Mouse (Mus musculus) left cerebral cortex, postnatal 10 days (tissue): ENCODE results near the gene Cers2. TPM values are rescaled to one million over a fixed set of nuclear protein-coding genes. Genes with fewer than 3 reads are reported as not detected.
A peak's percentile ranks its signal among the peaks of the same experiment; 100 is the strongest.
"Not testable (repeated sequence)": the region's sequence is repeated elsewhere in the genome, so short reads cannot be mapped to it uniquely, and the experiment has no call there.

Experiments
- DNase-seq, 2 experiments: peaks; one replicate each; pipeline ENCODE4 v3.0.0; 2021 to 2022; ENCODE audit warnings: low spot score in 2 of 2, mixed read lengths in 1 of 2; ENCODE audit errors: extremely low spot score in 1 of 2
- intact Hi-C: fragments of 180-260 bp; cut with DNase I; formaldehyde crosslinking; loops from one replicate; pipeline ENCODE4 v1.15.1; 2025
- total RNA-seq, 2 experiments: library from RNA; stranded (reverse); gene quantifications; 2 replicates each; pipeline ENCODE4 v1.2.3; 2021

Cers2 gene
- total RNA-seq, 2 experiments from 2014 or later = 39.2 to 40.3 TPM

DNA sequence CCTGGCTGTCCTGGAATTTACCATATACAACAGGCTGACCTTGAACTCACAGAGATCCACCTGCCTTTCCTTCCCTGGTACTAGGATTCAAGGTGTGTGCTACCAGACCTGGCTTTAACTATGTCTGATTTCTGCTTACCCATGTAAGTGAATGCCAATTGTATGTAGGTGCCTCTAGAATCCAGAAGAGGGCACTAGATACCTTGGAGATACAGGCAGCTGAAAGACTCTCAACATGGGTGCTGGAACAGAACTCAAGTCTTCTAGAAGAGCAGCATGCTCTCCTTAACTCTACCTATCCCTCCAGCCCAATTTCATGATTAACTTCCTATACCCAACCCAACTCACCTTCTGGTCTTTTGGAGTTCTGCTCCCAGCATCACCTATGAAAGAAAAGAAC lies 34.9 kb downstream of the Cers2 start:
- DNase-seq = no peak
- intact Hi-C loops = loop anchor here (5.0 to 10.0 kb wide), 2 partner anchors 103 to 135 kb away; no protein-coding TSS in a partner anchor

DNA sequence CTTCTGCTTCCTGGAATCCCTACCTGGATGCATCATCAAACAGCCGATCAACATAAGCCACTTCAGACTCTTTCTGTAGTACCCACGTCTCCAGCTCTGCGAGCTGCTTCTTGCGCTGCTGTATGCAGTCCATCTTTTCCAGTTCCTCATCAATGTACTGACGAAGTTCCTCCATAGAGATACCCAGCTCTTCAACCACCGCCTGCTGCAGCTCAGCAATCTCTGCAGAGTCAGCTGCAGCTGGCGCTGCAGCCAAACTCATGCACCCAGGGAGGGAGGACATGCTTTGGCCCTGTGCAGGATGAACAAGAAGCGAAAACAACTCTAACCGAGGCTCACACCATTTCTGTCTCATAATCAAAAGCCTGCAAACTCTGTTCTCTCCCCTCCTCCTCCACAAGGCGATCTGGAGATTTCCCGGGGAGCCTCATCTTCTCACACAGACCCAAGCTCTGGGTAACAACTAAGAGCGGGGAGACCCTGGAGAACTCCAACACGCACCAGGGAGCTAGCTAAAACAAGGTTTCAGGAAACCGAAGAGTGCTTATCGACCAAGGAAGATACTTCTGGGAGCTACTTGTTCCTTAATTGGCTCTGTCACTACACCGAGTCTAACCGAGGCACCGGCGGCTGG lies 41.4 kb downstream of the Cers2 start:
- intact Hi-C loops, DNase-seq: not testable (repeated sequence)

DNA sequence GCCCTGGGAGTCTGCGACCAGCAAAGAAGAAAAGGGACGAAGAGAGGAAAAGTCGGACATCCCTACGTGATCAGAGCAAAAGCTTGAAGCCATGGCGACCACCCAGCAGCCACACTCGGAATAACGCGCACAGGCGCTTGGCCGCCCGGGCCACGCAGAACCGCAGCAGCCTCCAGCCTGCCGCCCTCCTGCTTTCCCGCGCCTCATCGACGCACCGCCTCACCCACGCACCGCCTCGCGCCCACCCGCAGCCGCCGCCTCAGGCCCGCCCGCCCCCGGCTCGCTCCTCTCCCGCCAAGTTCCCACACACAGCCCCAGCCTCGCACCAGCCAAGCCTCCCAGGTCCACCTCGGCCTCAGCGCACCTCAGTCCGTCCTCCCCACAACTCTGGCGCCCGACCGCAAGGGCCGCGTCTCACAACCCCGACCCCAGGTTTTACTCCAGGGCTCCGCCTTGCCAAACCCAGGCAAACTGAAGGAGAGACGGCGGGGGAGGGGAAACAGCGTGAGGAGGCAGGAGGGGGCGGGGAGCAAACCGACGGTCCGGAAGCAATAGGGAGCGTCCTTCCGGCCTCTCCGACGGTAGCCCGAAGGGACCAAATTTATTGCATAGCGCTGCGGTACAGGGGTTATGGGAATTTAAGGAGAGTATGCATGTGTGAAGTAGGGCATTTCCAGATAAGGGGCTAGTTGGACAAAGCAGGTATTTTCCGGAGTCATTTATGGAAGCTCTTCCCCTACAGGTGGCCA lies 42.3 kb downstream of the Cers2 start, which contains the start of gene Setdb1:
Setdb1 (minus strand) TSS at position 502 of the 749 bp plus-strand sequence.
- intact Hi-C loops = not testable (repeated sequence)
- DNase-seq = peak; percentile 93 to 97

DNA sequence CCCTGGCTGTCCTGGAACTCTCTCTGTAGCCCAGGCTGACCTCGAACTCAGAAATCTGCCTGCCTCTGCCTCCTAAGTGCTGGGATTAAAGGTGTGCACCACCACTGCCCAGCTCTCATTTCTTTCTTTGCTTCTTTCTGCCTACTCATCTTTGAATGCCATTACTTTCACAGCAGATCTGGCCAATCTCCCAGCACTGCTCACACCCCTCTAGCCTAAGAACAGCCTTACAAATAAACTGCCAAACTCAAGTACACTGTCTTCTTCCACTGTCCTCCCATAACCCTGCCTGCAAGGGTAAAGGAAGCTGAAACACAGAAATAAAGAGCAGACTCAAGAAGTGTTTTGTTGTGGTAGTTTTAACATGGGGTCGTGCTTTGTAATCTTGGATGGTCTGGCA lies 43.2 kb downstream of the Cers2 start:
- intact Hi-C loops = no loop called here
- DNase-seq = no peak

DNA sequence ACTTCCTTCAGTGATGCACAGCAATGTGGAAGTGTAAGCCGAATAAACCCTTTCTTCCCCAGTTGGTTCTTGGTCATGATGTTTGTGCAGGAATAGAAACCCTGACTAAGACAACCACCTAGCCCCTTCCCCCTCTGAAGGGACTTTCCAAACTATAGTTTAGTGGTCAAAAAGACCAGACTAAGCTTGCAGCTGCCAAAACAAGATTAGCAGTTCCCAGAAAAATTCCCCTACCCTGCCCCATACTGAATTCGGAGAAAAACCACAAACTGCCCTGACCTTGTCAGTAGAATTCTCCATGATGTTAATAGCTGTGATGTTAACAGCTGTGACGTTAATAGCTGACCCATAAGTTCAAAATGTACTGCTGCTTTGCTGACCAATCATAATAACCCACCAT lies 45.7 kb downstream of the Cers2 start:
- intact Hi-C loops, DNase-seq: not testable (repeated sequence)

DNA sequence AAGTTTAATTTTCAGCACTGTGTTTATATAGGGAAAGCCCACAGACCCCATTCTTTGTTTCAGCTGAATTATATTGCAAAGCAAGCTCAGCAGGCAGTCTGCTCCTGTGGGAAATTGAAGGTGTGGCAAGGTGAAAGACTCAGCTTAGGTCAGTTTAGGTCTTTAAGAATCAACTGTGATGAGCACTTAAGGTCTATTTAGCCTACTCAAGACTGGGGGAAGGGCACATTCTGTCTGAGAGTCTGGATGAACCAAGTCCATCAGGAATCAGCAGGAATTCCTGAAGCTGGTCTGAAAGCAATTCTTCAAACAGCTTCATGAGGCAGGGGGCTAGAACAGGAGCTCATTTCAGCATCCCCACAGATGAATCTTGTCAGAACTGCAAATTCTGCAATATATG lies 55.5 kb downstream of the Cers2 start:
- DNase-seq = no peak
- intact Hi-C loops = no loop called here

Other genes starting within 250 kb of the Cers2 start
- 10 to 100 TPM; 27.8 to 29.2 TPM for gene Pip5k1a, start 207.9 kb upstream of the Cers2 start, total RNA-seq
- gene Vps72, start 203.8 kb upstream of the Cers2 start, total RNA-seq = 10 to 100 TPM; 41.6 to 43.7 TPM
- under 1 TPM; 0.81 to 0.83 TPM for gene Tmod4, start 190.3 kb upstream of the Cers2 start, total RNA-seq
- gene Scnm1, start 180.8 kb upstream of the Cers2 start, total RNA-seq = 10 to 100 TPM; 30.5 to 36.6 TPM
- 10 to 100 TPM; 23.2 to 23.5 TPM for gene Lysmd1, start 180.7 kb upstream of the Cers2 start, total RNA-seq
- 1 to 10 TPM; 2.7 to 2.8 TPM for gene Tnfaip8l2, start 172.4 kb upstream of the Cers2 start, total RNA-seq
- gene Sema6c, start 154.3 kb upstream of the Cers2 start, total RNA-seq = 10 to 100 TPM; 60.5 to 73.6 TPM
- 1 to 10 TPM; 7.6 to 8.5 TPM for gene Gabpb2, start 96.9 kb upstream of the Cers2 start, total RNA-seq
- gene Cdc42se1, start 86.1 kb upstream of the Cers2 start, total RNA-seq = 10 to 100 TPM; 66.1 to 71.3 TPM
- 100 to 1,000 TPM; 599 to 606 TPM for gene Mllt11, start 82.6 kb upstream of the Cers2 start, total RNA-seq
- not detected for gene Gm128, start 73.2 kb upstream of the Cers2 start, total RNA-seq
- gene Bnipl, start 63.6 kb upstream of the Cers2 start, total RNA-seq = under 1 TPM; 0.58 to 0.63 TPM
- 10 to 100 TPM; 25.3 to 26.2 TPM for gene Mindy1, start 33.4 kb upstream of the Cers2 start, total RNA-seq
- 10 to 100 TPM; 44.3 to 46.4 TPM for gene Prune1, start 32.7 kb upstream of the Cers2 start, total RNA-seq
- under 1 TPM; 0.36 to 0.41 TPM for gene Anxa9, start 7.6 kb upstream of the Cers2 start, total RNA-seq
- gene Setdb1, start 42.4 kb downstream of the Cers2 start, total RNA-seq = 10 to 100 TPM; 46.8 to 47.2 TPM
- not detected for gene 4930558C23Rik, start 88.0 kb downstream of the Cers2 start, total RNA-seq
- 10 to 100 TPM; 34.1 to 36.0 TPM for gene Arnt, start 119.6 kb downstream of the Cers2 start, total RNA-seq
- gene Ctsk, start 184.5 kb downstream of the Cers2 start, total RNA-seq = 10 to 100 TPM; 14.5 to 18.9 TPM
- 10 to 100 TPM; 18.5 to 19.0 TPM for gene Ctss, start 212.0 kb downstream of the Cers2 start, total RNA-seq
- gene Hormad1, start 244.9 kb downstream of the Cers2 start, total RNA-seq = not detected